Mouse (Mus musculus) layer of hippocampus, postnatal 10 days (tissue): ENCODE measurements around the gene Ccr3. TPM values are rescaled to one million over a fixed set of nuclear protein-coding genes. Genes with fewer than 3 reads are reported as not detected.
"Not testable (repeated sequence)": the region's sequence is repeated elsewhere in the genome, so short reads cannot be mapped to it uniquely, and the experiment has no call there.

Experiments
- DNase-seq, 2 experiments: peaks; one replicate each; pipeline ENCODE4 v3.0.0; 2021; ENCODE audit warnings: low spot score in 2 of 2
- long read RNA-seq: library from polyadenylated mRNA; stranded (forward); transcript quantifications from one replicate; pipeline ENCODE4 v2.0.0, GENCODE M21; 2023
- total RNA-seq, 2 experiments: library from RNA; stranded (reverse); gene quantifications; 2 replicates each; pipeline ENCODE4 v1.2.3; 2021

Ccr3 gene
- not detected for total RNA-seq
- long read RNA-seq: 0 reads

DNA sequence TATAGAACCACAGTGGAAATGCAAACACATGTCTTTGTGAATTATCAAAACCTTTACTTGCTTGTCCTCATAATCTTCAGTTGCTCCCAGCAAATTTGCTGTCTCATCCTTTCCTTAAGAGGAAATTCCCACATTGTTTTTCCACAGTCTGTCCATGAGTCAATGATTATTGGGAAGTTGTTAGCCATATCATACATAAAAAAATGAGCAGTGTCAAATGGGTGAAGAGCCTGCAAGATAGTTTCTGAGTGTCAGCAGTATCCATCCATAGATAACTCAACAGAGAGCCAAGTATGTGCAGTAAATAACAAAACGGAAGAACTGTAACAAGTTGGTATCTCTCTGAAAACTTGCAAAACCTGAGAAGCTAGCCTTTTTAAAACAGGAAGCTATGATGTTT is at the start of gene Ccr3:
Gene Ccr3, plus strand, starts transcription at position 301 of the 400 bp plus-strand sequence.
- DNase-seq: no peak

DNA sequence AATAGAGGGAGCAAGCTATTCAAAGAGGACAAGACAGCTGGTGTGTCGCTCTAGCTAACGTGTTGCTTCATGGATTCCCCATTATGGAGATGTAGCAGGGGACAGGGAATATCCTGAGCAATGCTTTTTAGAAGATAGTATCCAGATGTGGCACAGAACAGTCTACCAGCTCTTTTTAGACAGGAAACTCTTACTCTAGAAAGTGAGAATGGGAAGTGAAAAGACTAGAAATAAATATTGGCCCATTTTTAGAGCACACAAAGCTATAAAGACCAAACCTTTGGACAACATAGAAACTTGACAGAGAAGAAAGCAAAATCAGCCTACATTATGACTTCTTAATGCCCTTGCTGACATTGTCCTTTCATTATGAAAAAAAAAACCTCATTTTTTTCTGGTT is 46.1 kb upstream of the Ccr3 start:
- no peak for DNase-seq

GRCm38 (mm10) chr9:123976876-123977663 is 44.7 kb upstream of the Ccr3 start:
- no peak for DNase-seq

GRCm38 (mm10) chr9:123978308-123978707 is 43.5 kb upstream of the Ccr3 start, which contains the start of gene Ccr1l1:
TSS of gene Ccr1l1 (minus strand) at chr9:123978408.
- no peak for DNase-seq

- DNase-seq: not testable (repeated sequence)
Observed at GRCm38 (mm10) chr9:123980858-123981475, 40.8 kb upstream of the Ccr3 start.

- no peak for DNase-seq
Observed at GRCm38 (mm10) chr9:123981909-123982308, 39.9 kb upstream of the Ccr3 start.

DNA sequence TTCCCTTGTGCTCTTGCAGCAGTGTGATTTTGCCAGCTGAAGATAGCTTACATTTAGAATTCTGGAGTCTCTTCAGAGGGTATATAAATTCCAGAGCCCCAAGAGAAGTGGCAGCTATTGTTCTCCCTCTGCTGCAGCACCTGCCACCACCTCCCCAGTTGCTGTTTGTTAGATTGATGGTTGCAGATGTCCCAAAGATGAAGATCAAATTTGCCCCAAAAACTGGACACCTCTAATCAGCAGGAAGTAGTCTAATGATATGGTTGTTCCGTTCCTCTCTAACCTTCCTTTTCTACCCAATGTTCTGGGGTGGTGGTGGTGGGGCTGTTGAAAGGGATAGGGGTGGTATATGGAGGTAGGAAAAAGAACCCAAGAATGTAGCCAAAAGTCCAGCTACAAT is 39.1 kb upstream of the Ccr3 start:
- no peak for DNase-seq

GRCm38 (mm10) chr9:123984943-123985342 is 36.8 kb upstream of the Ccr3 start:
- no peak for DNase-seq

DNA sequence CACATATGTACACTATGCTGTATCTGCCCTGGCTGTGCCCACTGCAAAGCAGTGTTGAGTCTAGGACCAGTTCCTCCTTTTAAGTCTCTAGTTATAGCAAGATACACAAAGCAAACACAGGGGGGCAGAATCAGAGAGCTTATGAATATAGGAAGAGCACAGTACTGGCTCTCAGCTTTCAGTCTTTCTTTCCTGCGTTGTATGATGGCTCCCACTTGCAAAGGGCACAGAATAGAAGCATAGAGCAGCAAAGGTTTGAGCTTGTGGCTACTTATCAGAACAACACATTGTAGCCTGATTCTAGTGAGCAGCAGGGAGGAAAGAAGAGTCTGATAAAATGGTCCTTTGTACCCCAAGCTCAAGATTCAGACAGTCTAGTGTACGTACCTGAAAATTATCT is 35.6 kb upstream of the Ccr3 start:
- peak; percentile 4 to 17 for DNase-seq

GRCm38 (mm10) chr9:123989671-123990070 is 32.1 kb upstream of the Ccr3 start:
- no peak for DNase-seq

GRCm38 (mm10) chr9:123991312-123991906 is 30.4 kb upstream of the Ccr3 start:
- no peak for DNase-seq

DNA sequence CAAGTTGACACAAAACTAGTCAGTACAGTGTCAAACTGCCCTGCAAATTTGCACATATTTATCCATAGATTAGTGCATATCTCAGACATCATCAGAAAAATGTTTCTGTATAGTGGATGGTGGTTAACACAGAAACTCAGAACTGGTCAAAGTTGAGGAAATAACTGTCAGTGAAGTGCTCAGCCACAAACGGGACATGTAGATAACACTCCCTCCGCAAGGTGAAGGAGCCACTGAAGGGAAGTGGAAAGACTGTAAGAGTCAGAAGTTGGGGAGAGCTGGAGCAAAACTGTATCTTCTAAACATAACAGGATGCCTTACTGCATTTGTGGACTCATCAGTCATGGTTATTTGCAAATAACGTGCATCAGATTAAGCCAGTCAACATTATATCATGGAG is 24.1 kb upstream of the Ccr3 start:
- DNase-seq: no peak

- DNase-seq: no peak
Observed at GRCm38 (mm10) chr9:123999784-124000183, 22.0 kb upstream of the Ccr3 start.

- DNase-seq: no peak
Observed at GRCm38 (mm10) chr9:124012691-124013090, 9.1 kb upstream of the Ccr3 start.

DNA sequence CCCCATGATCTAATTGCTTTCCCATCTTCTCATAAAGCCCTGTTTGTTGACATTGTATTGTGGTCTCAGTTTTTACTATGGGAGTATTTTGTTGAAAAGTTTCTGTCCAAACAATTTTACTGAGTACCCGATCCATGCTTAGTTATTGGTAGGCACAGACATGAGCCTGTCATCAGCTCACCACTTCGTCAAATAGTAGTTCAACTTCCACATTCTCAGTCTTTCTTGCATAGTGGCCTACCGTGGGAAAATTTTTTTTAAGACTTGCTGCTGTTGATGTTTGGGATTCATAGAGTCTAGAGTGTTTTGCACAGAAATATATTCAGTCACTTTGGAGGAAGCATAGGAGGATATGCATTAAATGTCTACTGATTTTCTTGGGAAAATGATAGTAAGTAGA is 8.5 kb upstream of the Ccr3 start:
- no peak for DNase-seq

DNA sequence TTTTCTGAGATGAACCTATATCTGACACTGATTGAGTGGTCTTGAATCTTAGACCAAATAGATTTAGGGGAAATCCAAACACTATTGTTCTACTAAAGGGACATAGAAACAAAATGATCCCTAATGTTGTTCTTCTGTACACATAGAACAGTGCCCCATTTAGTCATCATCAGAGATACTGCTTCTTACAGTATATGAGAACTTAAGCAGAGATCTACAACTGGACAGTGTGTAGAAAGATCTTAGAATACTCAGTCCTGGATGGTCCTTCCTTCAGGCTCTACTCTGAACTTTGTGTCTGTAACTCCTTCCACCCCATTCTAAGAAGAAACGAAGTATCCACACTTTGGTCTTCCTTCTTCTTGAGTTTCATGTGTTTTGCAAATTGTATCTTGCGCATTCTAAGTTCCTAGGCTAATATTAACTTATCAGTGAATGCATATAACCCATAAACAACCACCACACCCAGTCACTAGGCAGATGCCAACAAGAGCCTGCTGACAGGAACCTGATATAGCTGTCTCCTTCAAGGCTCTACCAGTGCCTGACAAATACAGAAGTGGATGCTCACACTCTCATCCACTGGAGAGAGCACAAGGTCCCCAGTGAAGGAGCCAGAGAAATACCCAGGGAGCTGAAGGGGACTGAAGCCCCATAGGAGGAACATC is 6.7 kb upstream of the Ccr3 start:
- no peak for DNase-seq

- no peak for DNase-seq
Observed at GRCm38 (mm10) chr9:124016048-124016447, 5.7 kb upstream of the Ccr3 start.

DNA sequence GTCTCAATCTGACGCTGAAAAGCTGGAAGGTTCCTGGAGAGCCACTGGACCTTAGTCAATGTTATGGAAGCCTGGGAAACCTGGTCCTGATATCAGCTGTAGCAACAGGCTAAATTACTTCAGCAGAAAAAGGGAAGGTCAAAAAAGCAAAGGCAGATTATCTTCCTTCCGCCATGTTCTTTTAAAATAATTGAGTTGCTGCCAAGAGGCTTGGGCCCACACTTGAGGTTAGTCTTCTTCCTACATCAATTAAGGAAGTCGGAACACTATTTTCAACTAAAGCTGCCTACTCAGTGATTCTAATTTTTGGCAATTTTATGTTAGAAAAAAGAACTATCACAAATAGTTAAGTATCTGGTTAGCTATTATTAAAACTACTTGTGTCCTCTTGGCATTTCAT is 1.9 kb upstream of the Ccr3 start:
- no peak for DNase-seq

GRCm38 (mm10) chr9:124033345-124033744 is 11.6 kb downstream of the Ccr3 start:
- DNase-seq: no peak

DNA sequence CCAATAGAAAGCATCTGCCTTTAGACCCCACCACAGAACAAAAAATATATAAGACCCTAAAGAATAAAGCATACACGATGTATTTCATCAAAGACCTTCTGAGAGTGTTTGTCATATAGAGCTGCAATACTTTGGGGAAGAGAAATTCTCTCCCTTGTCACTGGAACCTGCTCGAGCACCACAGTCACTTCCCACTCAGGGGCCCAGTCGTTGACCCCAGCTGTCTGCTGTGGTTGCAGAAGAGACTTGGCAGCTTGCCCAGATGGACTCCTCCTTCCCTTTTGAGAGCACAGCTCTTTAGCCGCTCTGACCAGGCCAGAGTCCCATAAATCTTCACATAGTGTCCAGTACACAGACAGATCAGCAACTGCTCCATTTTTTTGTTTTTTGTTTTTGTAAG is 15.9 kb downstream of the Ccr3 start:
- DNase-seq: peak; percentile 35 to 47

DNA sequence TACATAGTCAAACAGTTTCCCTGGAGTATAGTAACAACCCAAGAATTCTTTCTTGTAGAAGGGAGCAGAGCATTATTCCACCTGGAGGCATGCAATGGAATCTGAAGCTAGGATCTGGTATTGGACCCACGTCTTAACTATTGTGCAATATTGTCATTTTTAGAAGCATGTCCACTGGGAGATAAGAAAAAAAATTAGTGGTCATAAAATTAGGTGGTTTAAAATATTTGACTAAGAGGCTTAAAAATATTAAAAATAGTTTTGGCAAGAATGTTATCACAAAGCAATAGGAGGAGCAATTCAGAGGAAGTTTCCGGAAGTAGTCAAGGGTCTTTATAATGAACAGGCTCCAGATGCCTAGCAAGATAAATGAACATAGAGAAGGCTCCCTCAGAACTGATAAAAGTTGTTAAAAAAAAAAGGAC is 16.4 kb downstream of the Ccr3 start:
- DNase-seq: no peak

DNA sequence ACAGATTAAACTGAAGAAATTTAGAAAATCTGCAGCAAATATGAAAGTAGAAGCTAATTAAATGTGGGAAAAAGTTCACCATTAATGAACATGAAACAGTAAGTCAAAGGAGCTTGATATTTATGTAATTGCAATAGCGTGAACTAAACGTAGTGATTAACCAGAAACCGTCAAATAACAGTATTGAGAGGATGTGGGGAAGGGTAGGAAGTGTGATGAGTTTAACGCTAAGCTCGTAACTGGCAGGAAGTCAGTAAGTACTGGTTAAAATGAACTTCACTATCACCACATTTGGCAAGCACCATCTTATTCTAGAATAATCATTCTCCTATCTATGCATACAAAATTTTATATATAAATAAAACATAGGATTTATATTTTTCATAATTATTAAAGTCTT is 17.2 kb downstream of the Ccr3 start:
- no peak for DNase-seq
